Mouse (Mus musculus): Measurements from ENCODE around the gene Rubcn.

DNA sequence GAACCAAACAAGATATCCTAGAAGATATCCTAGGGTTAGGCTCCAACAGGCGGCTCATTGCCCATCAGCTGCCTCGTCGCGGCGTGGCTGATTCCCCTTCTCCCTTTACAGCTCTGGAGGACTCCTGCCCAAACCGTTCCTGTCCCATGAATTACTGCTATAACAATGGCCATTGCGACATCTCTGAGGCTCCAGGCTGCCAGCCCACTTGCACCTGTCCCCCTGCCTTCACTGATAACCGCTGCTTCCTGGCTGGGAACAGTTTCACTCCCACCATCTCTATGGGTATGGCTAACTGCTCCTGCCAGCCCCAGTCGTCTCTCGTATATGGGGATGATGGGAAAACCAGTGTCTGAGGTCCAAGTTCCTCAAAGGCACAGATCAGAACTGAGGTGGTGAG, 100.9 kb downstream of the Rubcn start:
- no peak for TF ChIP-seq EP300 (IDR thresholded peaks at IDR 0.05)
- TF ChIP-seq CTCF (IDR thresholded peaks at IDR 0.05): no peak

Data from lung, postnatal 0 days (tissue).